Mouse (Mus musculus): ENCODE measurements around the gene Scgb1a1. TPM values are rescaled to one million over a fixed set of nuclear protein-coding genes. Genes with fewer than 3 reads are reported as not detected.

Scgb1a1 gene
- polyA plus RNA-seq, 1 experiment from 2014 or later, result not detected

DNA sequence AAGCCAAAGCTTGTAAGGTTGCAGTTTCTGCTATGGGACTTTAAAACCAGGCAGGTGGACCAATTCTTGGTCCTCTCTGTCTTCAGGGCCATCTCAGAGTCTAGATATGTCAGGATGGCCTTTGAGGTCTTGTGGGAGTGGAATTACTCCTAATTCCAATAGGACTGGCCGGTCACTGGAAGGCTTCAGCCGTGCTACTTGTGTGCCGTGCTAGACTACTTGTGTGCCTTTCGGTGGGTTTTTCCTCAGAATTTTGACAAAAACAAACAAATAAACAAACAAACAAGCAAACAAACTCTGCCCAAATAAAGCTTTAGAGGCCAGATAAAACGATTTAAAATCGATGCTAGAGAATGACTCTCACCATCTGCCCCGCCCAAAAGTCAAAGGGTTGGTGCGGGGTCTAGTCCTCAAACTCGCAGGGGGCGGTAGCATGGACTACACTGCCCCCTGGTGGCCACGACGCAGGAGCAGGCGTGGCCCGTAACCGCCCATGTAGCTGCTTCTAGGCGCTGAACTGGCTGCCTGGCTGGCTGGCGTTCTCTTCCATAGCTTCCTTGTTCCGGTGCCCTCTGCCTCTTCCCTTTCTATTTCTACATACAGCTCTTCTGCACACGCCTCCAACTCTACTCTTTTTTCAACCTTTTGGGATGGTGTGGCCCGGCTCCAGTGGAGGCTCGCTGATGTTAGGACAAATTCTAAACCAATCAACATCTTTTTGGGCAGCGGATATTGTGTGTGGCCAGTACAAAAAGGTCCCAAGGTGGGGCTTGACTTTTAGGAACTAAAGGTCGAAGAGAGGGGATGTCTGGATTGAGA, 5.4 kb downstream of the Scgb1a1 start:
- Histone ChIP-seq H3K79me2 (ENCODE audit: inconsistent target) (no peaks in the 10 kb centered on the region), H3K36me3 (ENCODE audit: inconsistent target) (no peaks in the 10 kb centered on the region), H3K4me3 (ENCODE audit: inconsistent target) (no peak overlapping the region), H3K27ac (peak overlapping the region; percentile 47)
- WGBS (ENCODE audit: missing documents), result 23% methylated on average over 23 of the region's 23 CpGs

DNA sequence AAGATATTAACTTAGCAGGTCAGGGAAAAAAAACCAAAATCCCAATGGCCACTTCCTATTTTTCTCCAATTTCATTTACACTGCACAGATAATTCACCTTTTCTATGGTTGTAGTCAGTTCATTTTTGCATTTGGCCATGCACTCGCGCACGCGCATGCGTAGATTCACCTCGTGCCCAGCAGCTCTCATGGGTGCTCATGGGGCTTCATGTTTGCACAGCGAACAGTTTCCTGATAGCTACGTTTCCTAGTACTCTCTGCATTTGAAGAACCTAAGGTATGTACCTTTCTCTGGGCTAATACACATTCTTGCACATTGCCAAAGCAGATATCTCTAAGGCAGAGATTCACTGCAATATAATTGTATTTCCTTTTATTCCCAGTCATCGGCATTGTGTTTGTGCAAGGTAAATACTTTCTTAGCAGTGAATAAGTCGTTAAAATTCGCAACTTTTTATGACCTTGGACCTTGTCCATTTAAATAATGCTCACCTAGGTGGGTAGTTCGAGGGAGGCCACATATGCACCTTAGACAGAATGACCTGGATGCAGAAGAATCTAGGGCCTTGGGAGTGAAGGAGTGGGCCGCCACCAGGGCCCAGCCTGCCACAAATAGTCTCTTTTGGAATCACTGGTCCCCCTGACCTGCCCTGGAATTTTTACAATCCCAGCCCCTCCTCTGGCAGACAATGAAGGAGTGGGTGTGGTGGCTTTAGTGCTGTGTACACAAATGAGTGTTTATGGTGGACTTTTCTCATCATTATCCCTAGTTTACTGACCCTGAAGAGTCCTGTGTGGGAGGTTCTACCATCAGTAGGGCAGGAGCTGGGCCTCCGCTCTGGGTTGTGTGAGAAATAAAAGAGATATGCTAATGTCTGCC, 6.2 kb downstream of the Scgb1a1 start:
- Histone ChIP-seq H3K36me3 (ENCODE audit: inconsistent target) (no peaks in the 10 kb centered on the region), H3K79me2 (ENCODE audit: inconsistent target) (no peaks in the 10 kb centered on the region)
- WGBS (ENCODE audit: missing documents), result 97% methylated on average over 14 of the region's 14 CpGs

GRCm38 (mm10) chr19:9079916-9080315, 7.8 kb downstream of the Scgb1a1 start:
- 65% methylated on average over 7 of the region's 7 CpGs for WGBS (ENCODE audit: missing documents)
- Histone ChIP-seq H3K79me2 (ENCODE audit: inconsistent target) (no peaks in the 10 kb centered on the region), H3K4me3 (ENCODE audit: inconsistent target) (no peak overlapping the region), H3K36me3 (ENCODE audit: inconsistent target) (no peaks in the 10 kb centered on the region), H3K27ac (peak overlapping the region; percentile 12)

More for the DNA sequence above, 6.2 kb downstream of the Scgb1a1 start:
- H3K27ac ChIP-seq, result peak overlapping the region; percentile 47
- H3K4me3 ChIP-seq (ENCODE audit: inconsistent target), result no peak overlapping the region

GRCm38 (mm10) chr19:9076982-9077660, 10.6 kb downstream of the Scgb1a1 start:
- Histone ChIP-seq H3K36me3 (ENCODE audit: inconsistent target) (no peaks in the 10 kb centered on the region), H3K79me2 (ENCODE audit: inconsistent target) (no peaks in the 10 kb centered on the region), H3K4me3 (ENCODE audit: inconsistent target) (no peak overlapping the region), H3K27ac (peak overlapping the region; percentile 99)
- 64% methylated on average over 4 of the region's 4 CpGs for WGBS (ENCODE audit: missing documents)

DNA sequence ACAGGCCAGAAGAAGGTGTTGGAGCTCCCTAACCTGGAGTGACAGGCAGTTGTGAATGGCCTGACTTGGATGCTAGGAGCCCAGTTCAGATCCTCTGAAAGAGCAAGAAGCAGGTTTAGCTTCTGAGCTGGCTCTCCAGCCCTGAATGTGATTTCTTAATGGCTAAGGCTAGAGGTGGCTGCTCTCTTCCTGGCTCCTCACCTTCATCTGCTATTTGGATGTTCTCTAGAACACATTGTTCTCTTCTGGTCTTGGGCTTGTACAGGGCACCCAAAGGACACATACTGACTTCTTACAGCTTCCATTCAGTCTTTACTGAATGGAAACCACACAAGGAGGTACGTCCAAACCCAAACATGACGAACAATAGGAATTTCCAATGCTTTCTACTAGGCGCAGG, 11.7 kb downstream of the Scgb1a1 start:
- no peak overlapping the region for H3K4me3 ChIP-seq (ENCODE audit: inconsistent target)
- H3K36me3 ChIP-seq (ENCODE audit: inconsistent target), result no peaks in the 10 kb centered on the region
- WGBS (ENCODE audit: missing documents), result 95% methylated on average over 3 of the region's 3 CpGs
- peak overlapping the region; percentile 99 for H3K27ac ChIP-seq
- H3K79me2 ChIP-seq (ENCODE audit: inconsistent target), result no peaks in the 10 kb centered on the region

DNA sequence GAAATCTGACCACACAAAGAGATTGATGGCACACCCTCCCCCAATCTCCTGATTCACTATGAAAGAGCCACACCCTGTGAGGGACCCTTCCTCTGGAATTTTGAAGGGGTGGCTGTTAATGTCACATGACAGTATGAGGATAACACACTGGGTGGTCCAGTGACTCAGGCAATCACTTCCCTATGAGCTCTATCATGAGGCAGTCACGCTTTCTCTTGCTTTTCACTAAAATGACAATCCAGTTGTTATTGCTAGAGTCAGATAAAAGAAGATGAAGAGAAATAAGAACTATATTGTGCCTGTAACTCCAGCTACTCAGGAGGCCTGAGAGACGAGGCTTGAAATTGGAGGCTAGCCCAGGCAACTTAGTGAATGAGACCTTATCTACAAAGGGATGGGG, 12.2 kb downstream of the Scgb1a1 start:
- Histone ChIP-seq H3K27ac (peak overlapping the region; percentile 99), H3K79me2 (ENCODE audit: inconsistent target) (no peaks in the 10 kb centered on the region), H3K4me3 (ENCODE audit: inconsistent target) (no peak overlapping the region), H3K36me3 (ENCODE audit: inconsistent target) (no peaks in the 10 kb centered on the region)
- 78% methylated on average over 2 of the region's 2 CpGs for WGBS (ENCODE audit: missing documents)

DNA sequence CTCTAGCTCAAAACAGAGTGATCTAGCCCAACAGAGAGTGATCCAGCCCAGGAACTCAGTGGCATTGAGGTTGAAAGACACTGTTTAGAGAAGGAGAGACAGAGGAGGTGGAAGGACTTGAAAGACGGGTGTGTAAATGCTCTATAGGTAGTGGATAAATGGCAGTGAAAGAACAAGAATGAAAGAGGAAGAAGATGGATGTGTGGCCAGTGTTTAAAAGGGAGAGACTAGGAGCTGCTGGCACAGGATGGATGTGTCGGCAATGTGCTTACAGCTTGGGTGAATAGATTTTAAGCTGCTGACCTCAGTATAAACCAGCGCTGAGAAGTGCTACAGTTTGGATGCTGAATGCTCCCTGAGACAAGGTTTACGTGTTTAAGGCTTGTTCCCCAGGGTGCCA, 13.3 kb downstream of the Scgb1a1 start:
- Histone ChIP-seq H3K27ac (peak overlapping the region; percentile 99), H3K4me3 (ENCODE audit: inconsistent target) (no peak overlapping the region), H3K79me2 (ENCODE audit: inconsistent target) (no peaks in the 10 kb centered on the region), H3K36me3 (ENCODE audit: inconsistent target) (no peaks in the 10 kb centered on the region)
- WGBS (ENCODE audit: missing documents), result 53% methylated on average over 4 of the region's 4 CpGs

GRCm38 (mm10) chr19:9073776-9074411, 13.9 kb downstream of the Scgb1a1 start:
- H3K27ac ChIP-seq, result peak overlapping the region; percentile 99
- WGBS (ENCODE audit: missing documents), result 42% methylated on average over 12 of the region's 12 CpGs
- no peaks in the 10 kb centered on the region for H3K79me2 ChIP-seq (ENCODE audit: inconsistent target)
- no peaks in the 10 kb centered on the region for H3K36me3 ChIP-seq (ENCODE audit: inconsistent target)
- no peak overlapping the region for H3K4me3 ChIP-seq (ENCODE audit: inconsistent target)

DNA sequence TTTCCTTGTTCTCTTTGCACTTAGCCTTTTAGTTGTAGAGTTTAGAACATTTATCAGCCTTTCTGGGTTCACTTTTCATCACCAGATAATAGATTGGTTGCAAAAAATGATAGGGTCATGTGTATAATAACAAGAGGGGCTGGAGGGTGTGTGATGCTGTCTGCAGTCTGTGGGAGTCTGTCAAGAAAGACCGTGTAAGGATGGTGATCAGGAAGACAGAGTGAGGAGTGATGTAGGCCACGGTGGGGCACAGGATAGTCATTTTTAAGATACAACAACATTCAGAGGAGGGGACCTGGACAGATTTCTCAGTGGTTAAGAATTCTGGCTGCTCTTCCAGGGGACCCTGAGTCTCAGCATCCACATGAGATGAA, 15.6 kb downstream of the Scgb1a1 start:
- Histone ChIP-seq H3K4me3 (ENCODE audit: inconsistent target) (no peak overlapping the region), H3K79me2 (ENCODE audit: inconsistent target) (no peaks in the 10 kb centered on the region), H3K27ac (peak overlapping the region; percentile 99), H3K36me3 (ENCODE audit: inconsistent target) (no peaks in the 10 kb centered on the region)
- WGBS (ENCODE audit: missing documents), result 69% methylated on average over 2 of the region's 2 CpGs

- Histone ChIP-seq H3K36me3 (ENCODE audit: inconsistent target) (no peaks in the 10 kb centered on the region), H3K4me3 (ENCODE audit: inconsistent target) (no peak overlapping the region), H3K27ac (peak overlapping the region; percentile 99), H3K79me2 (ENCODE audit: inconsistent target) (no peaks in the 10 kb centered on the region)
- WGBS (ENCODE audit: missing documents), result 29% methylated on average over 7 of the region's 7 CpGs
Measured at GRCm38 (mm10) chr19:9071456-9072156, 16.2 kb downstream of the Scgb1a1 start.

DNA sequence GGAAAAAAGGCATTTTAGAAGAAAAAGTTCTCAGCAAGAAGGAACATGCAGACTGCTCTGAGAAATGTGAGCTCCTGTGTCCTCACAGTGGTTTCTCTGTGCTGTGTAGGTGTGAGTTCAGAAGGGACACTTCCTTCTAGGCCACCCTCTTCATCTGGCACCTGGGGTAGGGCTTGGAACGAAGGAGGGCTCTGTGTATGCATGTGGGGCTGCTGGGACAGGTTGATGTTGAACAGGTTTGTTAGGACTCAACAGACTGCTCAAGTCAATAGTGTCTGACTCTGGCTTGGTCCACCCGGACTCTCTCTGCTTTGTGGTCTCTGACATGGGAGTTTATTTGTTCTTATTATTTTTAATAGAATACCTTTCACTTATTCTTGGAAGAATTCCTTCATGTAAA, 17.4 kb downstream of the Scgb1a1 start:
- peak overlapping the region; percentile 99 for H3K27ac ChIP-seq
- 94% methylated on average over 2 of the region's 2 CpGs for WGBS (ENCODE audit: missing documents)

GRCm38 (mm10) chr19:9069687-9070307, 18.0 kb downstream of the Scgb1a1 start:
- Histone ChIP-seq H3K36me3 (ENCODE audit: inconsistent target) (no peaks in the 10 kb centered on the region), H3K79me2 (ENCODE audit: inconsistent target) (no peaks in the 10 kb centered on the region), H3K27ac (peak overlapping the region; percentile 99), H3K4me3 (ENCODE audit: inconsistent target) (no peak overlapping the region)
- WGBS (ENCODE audit: missing documents), result 66% methylated on average over 8 of the region's 8 CpGs

More for the DNA sequence above, 17.4 kb downstream of the Scgb1a1 start:
- Histone ChIP-seq H3K79me2 (ENCODE audit: inconsistent target) (no peaks in the 10 kb centered on the region), H3K4me3 (ENCODE audit: inconsistent target) (no peak overlapping the region), H3K36me3 (ENCODE audit: inconsistent target) (no peaks in the 10 kb centered on the region)

- 0 out of 2 replicates have a peak overlapping the region, but pooled peaks have one; percentile 74 for H3K27ac ChIP-seq
- no peaks in the 10 kb centered on the region for H3K79me2 ChIP-seq (ENCODE audit: inconsistent target)
- WGBS (ENCODE audit: missing documents), result 72% methylated on average over 5 of the region's 5 CpGs
- H3K36me3 ChIP-seq (ENCODE audit: inconsistent target), result no peaks in the 10 kb centered on the region
- H3K4me3 ChIP-seq (ENCODE audit: inconsistent target), result no peak overlapping the region
Measured at GRCm38 (mm10) chr19:9067292-9067691, 20.5 kb downstream of the Scgb1a1 start.

Data from macrophage (primary cell).